Mouse (Mus musculus) G1E (cell line): ENCODE measurements around the gene Zfp553. TPM values are rescaled to one million over a fixed set of nuclear protein-coding genes. Genes with fewer than 3 reads are reported as not detected.
A peak's percentile ranks its signal among the peaks of the same experiment; 100 is the strongest.

ENCODE experiments used
- ATAC-seq: 2 replicates; pipeline ENCODE4 v1.8.0; 2016; ENCODE audit warnings: mild to moderate bottlenecking; ENCODE audit not compliant: insufficient number of reproducible peaks, poor library complexity, low FRiP score, severe bottlenecking; ENCODE audit errors: extremely low read depth
- DNase-seq: peaks from one replicate; pipeline ENCODE4 v3.0.0; 2012; ENCODE audit warnings: low spot score
- H3K27me3 ChIP-seq: 2 replicates; pipeline ENCODE4 v1.6.1; 2012; ENCODE audit warnings: mild to moderate bottlenecking, low read length, inconsistent platforms; ENCODE audit not compliant: insufficient read depth
- H3K36me3 ChIP-seq: replicated peaks from 2 replicates; pipeline ENCODE3; 2012; ENCODE audit warnings: mild to moderate bottlenecking, inconsistent platforms
- H3K4me1 ChIP-seq: 2 replicates; pipeline ENCODE4 v1.6.1; 2012; ENCODE audit warnings: low read depth, low read length, inconsistent platforms, mixed read lengths; ENCODE audit not compliant: insufficient read depth
- H3K4me3 ChIP-seq: 2 replicates; pipeline ENCODE4 v1.5.1; 2012; ENCODE audit warnings: low read depth, mild to moderate bottlenecking, inconsistent platforms, low read length, moderate library complexity, mixed read lengths
- H3K9me3 ChIP-seq: replicated peaks from 2 replicates; pipeline ENCODE4 v1.6.1; 2012; ENCODE audit warnings: inconsistent platforms
- CTCF ChIP-seq: IDR thresholded peaks from 2 replicates; pipeline ENCODE4 v1.5.1; 2012; ENCODE audit warnings: low read depth, low read length, inconsistent platforms, mixed read lengths
- GATA1 ChIP-seq: IDR thresholded peaks from 2 replicates; pipeline ENCODE4 v1.6.1; 2012; ENCODE audit warnings: borderline replicate concordance, low read length, inconsistent platforms, mixed read lengths
- GATA2 ChIP-seq: IDR thresholded peaks from 2 replicates; pipeline ENCODE4 v1.6.1; 2012; ENCODE audit warnings: low read depth, low read length, inconsistent platforms, borderline replicate concordance
- POLR2AphosphoS5 ChIP-seq: IDR thresholded peaks from 2 replicates; pipeline ENCODE4 v1.6.1; 2012; ENCODE audit warnings: low read depth, low read length, inconsistent platforms; ENCODE audit not compliant: insufficient replicate concordance
- TAL1 ChIP-seq: conservative IDR thresholded peaks from 2 replicates; pipeline ENCODE4 v1.6.1; 2012; ENCODE audit warnings: low read depth, low read length, inconsistent platforms, mixed read lengths
- polyA plus RNA-seq: library from polyadenylated mRNA; stranded (reverse); fragments of >175 nt; gene quantifications from 2 replicates; pipeline ENCODE4 v1.2.3, GENCODE M21; 2012
- total RNA-seq, 2 experiments: library from RNA; stranded (forward) in 1 of 2; stranded (reverse) in 1 of 2; fragments of 200-1000 nt in 1 of 2; fragments of >200 nt in 1 of 2; fragmentation: Nextera tagmentation in 1 of 2; gene quantifications; 2 replicates each; pipeline ENCODE4 v1.2.3; 2014 to 2017

The Zfp553 gene
- total and polyA plus RNA-seq, 3 experiments, result 20.0 to 26.2 (median 25.2) TPM

GRCm38 (mm10) chr7:127223106-127223505, 9.8 kb upstream of the Zfp553 start:
- H3K27me3 ChIP-seq, result no peaks in the 10 kb centered on the region
- H3K36me3 ChIP-seq, result no peaks in the 10 kb centered on the region
- TF ChIP-seq GATA1, result no peak
- ATAC-seq, result no peak
- no peak overlapping the region for H3K4me3 ChIP-seq
- peaks cover 52% of the 10 kb centered on the region for H3K4me1 ChIP-seq
- no peak for DNase-seq
- no peaks in the 10 kb centered on the region for H3K9me3 ChIP-seq

GRCm38 (mm10) chr7:127223515-127224478, 9.1 kb upstream of the Zfp553 start:
- no peak for ATAC-seq
- H3K27me3 ChIP-seq, result no peaks in the 10 kb centered on the region
- no peak overlapping the region for H3K4me3 ChIP-seq
- no peaks in the 10 kb centered on the region for H3K9me3 ChIP-seq
- DNase-seq, result no peak
- no peak for TF ChIP-seq CTCF
- TF ChIP-seq GATA1, result no peak
- no peak for TF ChIP-seq GATA2
- no peak for TF ChIP-seq TAL1
- no peak for TF ChIP-seq POLR2AphosphoS5
- H3K4me1 ChIP-seq, result peaks cover 47% of the 10 kb centered on the region
- H3K36me3 ChIP-seq, result no peaks in the 10 kb centered on the region

GRCm38 (mm10) chr7:127224616-127225015, 8.2 kb upstream of the Zfp553 start:
- no peak for ATAC-seq
- DNase-seq, result no peak
- H3K27me3 ChIP-seq, result no peaks in the 10 kb centered on the region
- TF ChIP-seq CTCF (no peak), GATA1 (no peak), POLR2AphosphoS5 (no peak), TAL1 (no peak), GATA2 (no peak)
- no peak overlapping the region for H3K4me3 ChIP-seq
- no peaks in the 10 kb centered on the region for H3K9me3 ChIP-seq
- H3K36me3 ChIP-seq, result peaks cover 8% of the 10 kb centered on the region
- peaks cover 49% of the 10 kb centered on the region for H3K4me1 ChIP-seq

- no peak; the same call in 1 of the 2 replicates for ATAC-seq
- Histone ChIP-seq H3K27me3 (no peaks in the 10 kb centered on the region), H3K4me3 (no peak overlapping the region; the same call in 1 of the 2 replicates), H3K9me3 (no peaks in the 10 kb centered on the region), H3K4me1 (peaks cover 54% of the 10 kb centered on the region), H3K36me3 (peaks cover 16% of the 10 kb centered on the region)
- DNase-seq, result no peak
- TF ChIP-seq POLR2AphosphoS5 (no peak), GATA1 (no peak), GATA2 (no peak), TAL1 (peak; percentile 61)
Observed at GRCm38 (mm10) chr7:127225147-127225995, 7.5 kb upstream of the Zfp553 start.

- DNase-seq (no peak), ATAC-seq (no peak)
- no peak overlapping the region for H3K4me3 ChIP-seq
- H3K4me1 ChIP-seq, result peaks cover 71% of the 10 kb centered on the region
- no peaks in the 10 kb centered on the region for H3K9me3 ChIP-seq
- H3K36me3 ChIP-seq, result peaks cover 27% of the 10 kb centered on the region
- TF ChIP-seq GATA2, result no peak
- TF ChIP-seq POLR2AphosphoS5, result no peak
- no peak for TF ChIP-seq GATA1
- TF ChIP-seq CTCF, result peak; percentile 85
- H3K27me3 ChIP-seq, result no peaks in the 10 kb centered on the region
Observed at GRCm38 (mm10) chr7:127228615-127229303, 4.1 kb upstream of the Zfp553 start.

- peak overlapping the region; percentile 96; the same call in 1 of the 2 replicates for H3K4me3 ChIP-seq
- peaks cover 46% of the 10 kb centered on the region for H3K36me3 ChIP-seq
- H3K4me1 ChIP-seq, result peaks cover 62% of the 10 kb centered on the region
- DNase-seq (no peak), ATAC-seq (no peak)
- H3K27me3 ChIP-seq, result no peaks in the 10 kb centered on the region
- no peaks in the 10 kb centered on the region for H3K9me3 ChIP-seq
- no peak for TF ChIP-seq GATA1
- TF ChIP-seq POLR2AphosphoS5, result no peak
- no peak for TF ChIP-seq CTCF
- TF ChIP-seq GATA2, result no peak
- TF ChIP-seq TAL1, result no peak
Observed at GRCm38 (mm10) chr7:127231376-127231775, 1.5 kb upstream of the Zfp553 start.
